22 mouse cellular contexts compared by ENCODE assay signal in the genomic region with DNA sequence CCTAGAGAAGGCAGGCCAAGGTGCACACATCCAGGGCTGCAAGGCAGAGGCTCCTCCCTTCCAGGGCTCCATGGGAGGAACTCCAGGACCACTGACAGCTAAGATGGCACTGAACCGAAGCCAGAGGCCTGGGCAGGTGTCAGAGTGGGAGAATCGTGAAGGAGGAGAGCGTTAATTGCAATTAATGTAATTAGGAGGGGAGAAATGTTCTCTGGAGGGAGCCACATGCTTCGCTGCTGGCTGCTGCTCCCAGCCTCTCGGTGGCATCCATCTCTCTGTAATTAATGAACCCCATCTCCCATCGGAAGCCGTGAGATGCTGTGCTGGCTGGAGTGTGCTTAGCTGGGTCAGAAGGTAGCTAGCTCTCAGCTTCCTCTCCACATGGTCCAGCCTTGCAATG.
DNase-seq lines count a peak whose midpoint lies in the region; ATAC-seq lines count a peak whose summit lies in the region.
"Had no signal": no experiment of that assay in that cellular context is flagged by ENCODE, and none has a peak within 500 bp of the region (broad histone marks: within the 10 kb centered on the region; RNA-seq: fewer than 3 reads in every experiment).

No protein-coding gene starts in this region.

- no peak overlapping the region for H3K4me2 ChIP-seq in forebrain, embryonic 12.5 days
- H3K4me2 ChIP-seq in kidney, embryonic 14.5 days (replicated peaks; ENCODE audit: low read depth, low read length): no peak overlapping the region
- no peak overlapping the region for H3K4me2 ChIP-seq in neural tube, embryonic 11.5 days (ENCODE audit: low read depth)
- no peak overlapping the region for H3K4me2 ChIP-seq in neural tube, embryonic 15.5 days
- no peak overlapping the region for H3K4me2 ChIP-seq in midbrain, embryonic 16.5 days (ENCODE audit: low read length)
- H3K4me2 ChIP-seq: embryonic facial prominence, embryonic 15.5 days; heart, embryonic 12.5 days; hindbrain, embryonic 15.5 days; limb, embryonic 15.5 days; lung, embryonic 14.5 days had no signal

- H3K9me3 ChIP-seq in forebrain, embryonic 12.5 days: no peaks in the 10 kb centered on the region
- no peaks in the 10 kb centered on the region for H3K9me3 ChIP-seq in forebrain, embryonic 10.5 days
- no peaks in the 10 kb centered on the region for H3K9me3 ChIP-seq in kidney, embryonic 14.5 days (ENCODE audit: control insufficient read depth, low read length)
- H3K9me3 ChIP-seq in neural tube, embryonic 11.5 days (ENCODE audit: control insufficient read depth, low read length): no peaks in the 10 kb centered on the region
- no peaks in the 10 kb centered on the region for H3K9me3 ChIP-seq in neural tube, embryonic 15.5 days (replicated peaks)
- no peaks in the 10 kb centered on the region for H3K9me3 ChIP-seq in midbrain, embryonic 16.5 days (replicated peaks; ENCODE audit: control insufficient read depth, low read length, poor library complexity, severe bottlenecking)
- H3K9me3 ChIP-seq: embryonic facial prominence, embryonic 15.5 days; heart, embryonic 12.5 days; hindbrain, embryonic 15.5 days; limb, embryonic 15.5 days; megakaryocyte, embryonic 14.5 days had no signal

- WGBS in forebrain, embryonic 12.5 days: 52% methylated on average over 7 of the region's 7 CpGs
- WGBS in forebrain, embryonic 10.5 days: 80% methylated on average over 7 of the region's 7 CpGs
- WGBS in kidney, embryonic 14.5 days: 39% methylated on average over 7 of the region's 7 CpGs
- 75% methylated on average over 7 of the region's 7 CpGs for WGBS in neural tube, embryonic 11.5 days
- 30% methylated on average over 7 of the region's 7 CpGs for WGBS in neural tube, embryonic 15.5 days
- WGBS in midbrain, embryonic 16.5 days: 49% methylated on average over 7 of the region's 7 CpGs

- H3K27ac ChIP-seq in forebrain, embryonic 12.5 days: peak overlapping the region; percentile 66
- H3K27ac ChIP-seq in forebrain, embryonic 10.5 days: no peak overlapping the region
- no peak overlapping the region for H3K27ac ChIP-seq in kidney, embryonic 14.5 days (ENCODE audit: low read depth, low read length)
- H3K27ac ChIP-seq in neural tube, embryonic 11.5 days (ENCODE audit: low read depth, low read length): peak overlapping the region; percentile 39; the same call in 1 of the 2 replicates
- H3K27ac ChIP-seq in neural tube, embryonic 15.5 days (replicated peaks): no peak overlapping the region
- H3K27ac ChIP-seq in midbrain, embryonic 16.5 days (ENCODE audit: low read length): peak overlapping the region; percentile 15
- H3K27ac ChIP-seq: embryonic facial prominence, embryonic 15.5 days; hindbrain, embryonic 15.5 days; kidney, postnatal 0 days; limb, embryonic 15.5 days; liver, embryonic 14.5 days had no signal

- peaks cover 38% of the 10 kb centered on the region for H3K4me1 ChIP-seq in forebrain, embryonic 12.5 days
- peaks cover 12% of the 10 kb centered on the region; the same call in 1 of the 2 replicates for H3K4me1 ChIP-seq in forebrain, embryonic 10.5 days
- peaks cover 3% of the 10 kb centered on the region; the same call in 1 of the 2 replicates for H3K4me1 ChIP-seq in kidney, embryonic 14.5 days (ENCODE audit: control insufficient read depth, insufficient read depth, low read length)
- no peaks in the 10 kb centered on the region for H3K4me1 ChIP-seq in neural tube, embryonic 11.5 days (ENCODE audit: control insufficient read depth, insufficient read depth, low read length)
- peaks cover 37% of the 10 kb centered on the region for H3K4me1 ChIP-seq in neural tube, embryonic 15.5 days
- peaks cover 30% of the 10 kb centered on the region for H3K4me1 ChIP-seq in midbrain, embryonic 16.5 days (ENCODE audit: control insufficient read depth, insufficient read depth, low read length)
- H3K4me1 ChIP-seq: embryonic facial prominence, embryonic 15.5 days; heart, embryonic 12.5 days; limb, embryonic 15.5 days had no signal

- H3K27me3 ChIP-seq in forebrain, embryonic 12.5 days: no peaks in the 10 kb centered on the region
- no peaks in the 10 kb centered on the region for H3K27me3 ChIP-seq in forebrain, embryonic 10.5 days (ENCODE audit: poor library complexity, severe bottlenecking)
- H3K27me3 ChIP-seq in kidney, embryonic 14.5 days (ENCODE audit: control insufficient read depth, insufficient read depth, low read length): no peaks in the 10 kb centered on the region
- H3K27me3 ChIP-seq in neural tube, embryonic 11.5 days (ENCODE audit: control insufficient read depth, insufficient read depth, low read length): no peaks in the 10 kb centered on the region
- H3K27me3 ChIP-seq in neural tube, embryonic 15.5 days (replicated peaks): no peaks in the 10 kb centered on the region
- no peaks in the 10 kb centered on the region for H3K27me3 ChIP-seq in midbrain, embryonic 16.5 days (ENCODE audit: control insufficient read depth, insufficient read depth, low read depth, low read length)
- H3K27me3 ChIP-seq: embryonic facial prominence, embryonic 15.5 days; heart, embryonic 12.5 days; hindbrain, embryonic 15.5 days; limb, embryonic 15.5 days; megakaryocyte, embryonic 14.5 days had no signal

- H3K9ac ChIP-seq in forebrain, embryonic 12.5 days: no peak overlapping the region
- no peak overlapping the region for H3K9ac ChIP-seq in kidney, embryonic 14.5 days (ENCODE audit: low read depth, low read length)
- H3K9ac ChIP-seq in neural tube, embryonic 11.5 days (ENCODE audit: low read length): no peak overlapping the region
- no peak overlapping the region for H3K9ac ChIP-seq in neural tube, embryonic 15.5 days (replicated peaks)
- no peak overlapping the region for H3K9ac ChIP-seq in midbrain, embryonic 16.5 days (ENCODE audit: low read depth, low read length)
- H3K9ac ChIP-seq: embryonic facial prominence, embryonic 15.5 days; heart, embryonic 12.5 days; hindbrain, embryonic 15.5 days; limb, embryonic 15.5 days; liver, embryonic 14.5 days; lung, embryonic 14.5 days had no signal

- no peak overlapping the region for H3K4me3 ChIP-seq in forebrain, embryonic 12.5 days (replicated peaks)
- H3K4me3 ChIP-seq in forebrain, embryonic 10.5 days: no peak overlapping the region
- no peak overlapping the region for H3K4me3 ChIP-seq in kidney, embryonic 14.5 days (ENCODE audit: low read length)
- H3K4me3 ChIP-seq in neural tube, embryonic 11.5 days (ENCODE audit: low read depth, low read length): no peak overlapping the region
- no peak overlapping the region for H3K4me3 ChIP-seq in neural tube, embryonic 15.5 days (replicated peaks)
- no peak overlapping the region for H3K4me3 ChIP-seq in midbrain, embryonic 16.5 days (ENCODE audit: low read depth, low read length)
- H3K4me3 ChIP-seq: embryonic facial prominence, embryonic 15.5 days; heart, embryonic 12.5 days; hindbrain, embryonic 15.5 days; limb, embryonic 15.5 days; megakaryocyte, embryonic 14.5 days had no signal

- peak; percentile 51; the same call in 1 of the 2 replicates for ATAC-seq in forebrain, embryonic 12.5 days (ENCODE audit: low FRiP score)
- ATAC-seq in kidney, embryonic 14.5 days (ENCODE audit: low FRiP score, low TSS enrichment): 0 out of 2 replicates have a peak, but pooled peaks have one; percentile 49
- ATAC-seq in neural tube, embryonic 11.5 days (ENCODE audit: insufficient read depth, low FRiP score, low TSS enrichment): no peak
- ATAC-seq in neural tube, embryonic 15.5 days (ENCODE audit: low FRiP score): no peak
- no peak for ATAC-seq in midbrain, embryonic 16.5 days
- ATAC-seq: intestine, embryonic 16.5 days had no signal

- H3K36me3 ChIP-seq in forebrain, embryonic 12.5 days (replicated peaks): no peaks in the 10 kb centered on the region
- H3K36me3 ChIP-seq in forebrain, embryonic 10.5 days (replicated peaks): no peaks in the 10 kb centered on the region
- H3K36me3 ChIP-seq in kidney, embryonic 14.5 days (ENCODE audit: control insufficient read depth, insufficient read depth, low read length): no peaks in the 10 kb centered on the region
- no peaks in the 10 kb centered on the region; the same call in 1 of the 2 replicates for H3K36me3 ChIP-seq in neural tube, embryonic 11.5 days (ENCODE audit: control insufficient read depth, insufficient read depth, low read length)
- no peaks in the 10 kb centered on the region for H3K36me3 ChIP-seq in neural tube, embryonic 15.5 days
- H3K36me3 ChIP-seq in midbrain, embryonic 16.5 days (ENCODE audit: control insufficient read depth, insufficient read depth, low read length): no peaks in the 10 kb centered on the region
- H3K36me3 ChIP-seq: embryonic facial prominence, embryonic 15.5 days; heart, embryonic 12.5 days; hindbrain, embryonic 15.5 days; limb, embryonic 15.5 days had no signal

- no peak for DNase-seq in forebrain, embryonic 10.5 days (ENCODE audit: extremely low spot score, low spot score)
- DNase-seq in kidney, adult 18-20 months: no peak
- DNase-seq in neural tube, embryonic 11.5 days (ENCODE audit: low spot score): no peak
- no peak for DNase-seq in B cell, adult 2 months
- DNase-seq: adrenal gland, postnatal 25 days; gastrocnemius, postnatal 14 days; heart, adult 18-20 months; heart, postnatal 10 days; left cerebral cortex, postnatal 4 days had no signal

Comparison
In these comparisons a context has a peak if more than half of its experiments do, and no peak if none do; other contexts are left out.
1. H3K27ac ChIP-seq: peak in forebrain, embryonic 12.5 days (single experiment), neural tube, embryonic 11.5 days (single experiment) and midbrain, embryonic 16.5 days (single experiment); none in forebrain, embryonic 10.5 days (single experiment), kidney, embryonic 14.5 days (single experiment) and neural tube, embryonic 15.5 days (single experiment).
2. ATAC-seq: peak in forebrain, embryonic 12.5 days (single experiment) and kidney, embryonic 14.5 days (single experiment); none in neural tube, embryonic 11.5 days (single experiment), neural tube, embryonic 15.5 days (single experiment) and midbrain, embryonic 16.5 days (single experiment).